Mouse (Mus musculus): Measurements from ENCODE around the gene Haus8. TPM values are rescaled to one million over a fixed set of nuclear protein-coding genes. Genes with fewer than 3 reads are reported as not detected.
"Not testable (repeated sequence)": the region's sequence is repeated elsewhere in the genome, so short reads cannot be mapped to it uniquely, and the experiment has no call there.

Haus8 gene
- polyA plus RNA-seq, 1 experiment = 77.6 TPM

DNA sequence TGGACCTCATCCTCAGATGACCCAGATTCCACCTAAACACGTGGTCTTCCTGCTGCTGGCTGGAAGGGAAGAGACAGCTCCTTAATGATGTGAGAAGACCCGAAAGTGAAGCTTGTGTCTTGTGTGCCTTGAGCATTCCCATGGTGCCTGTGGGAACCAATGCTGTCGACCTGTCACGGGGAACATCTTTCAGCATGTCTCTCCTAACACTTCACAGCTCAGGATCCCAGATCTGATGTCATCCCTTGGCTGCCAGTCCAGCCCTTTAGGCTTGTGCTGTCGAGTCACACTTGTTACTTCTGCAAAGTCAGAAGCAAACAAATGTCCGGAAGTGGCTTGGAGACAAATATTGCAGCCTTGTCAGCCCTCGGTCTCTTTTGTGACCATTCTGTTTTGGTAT lies 16.4 kb upstream of the Haus8 start:
- TF ChIP-seq POLR2A (IDR thresholded peaks at IDR 0.05; ENCODE audit: borderline replicate concordance, low read depth, low read length) (no peak), CTCF (IDR thresholded peaks at IDR 0.05; ENCODE audit: low read depth, low read length) (no peak)
- Histone ChIP-seq H3K4me3 (ENCODE audit: insufficient read depth, low read length) (no peak overlapping the region), H3K4me1 (ENCODE audit: control insufficient read depth, insufficient read depth, low read length) (peaks cover 79% of the 10 kb centered on the region), H3K27ac (ENCODE audit: insufficient read depth, low read depth, low read length) (peak overlapping the region; percentile 93)

DNA sequence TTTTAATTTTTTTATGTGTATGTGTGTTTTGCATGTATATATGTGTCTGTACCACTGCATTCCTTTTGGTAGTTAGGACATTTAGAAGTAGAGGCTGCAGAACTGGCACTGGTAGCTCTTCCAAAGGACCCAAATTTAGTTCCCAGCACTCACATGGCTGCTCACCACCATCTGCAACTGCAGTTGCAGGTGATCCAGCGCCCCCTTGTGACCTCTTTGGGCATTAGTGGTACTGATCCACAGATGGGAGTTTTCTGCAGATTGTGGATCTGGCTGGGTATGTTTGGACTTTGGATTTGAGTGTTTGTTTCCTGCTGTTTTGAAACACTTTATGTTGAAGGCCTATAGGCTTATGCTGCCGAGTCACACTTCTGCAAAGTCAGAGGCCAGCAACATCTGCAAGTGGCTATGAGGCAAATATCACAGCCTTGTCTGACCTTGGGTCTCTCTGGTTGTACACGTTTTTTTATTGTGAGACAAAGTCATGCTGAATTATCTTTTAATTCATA lies 15.8 kb upstream of the Haus8 start:
- H3K27ac ChIP-seq (ENCODE audit: insufficient read depth, low read depth, low read length) = peak overlapping the region; percentile 93
- no peak overlapping the region for H3K4me3 ChIP-seq (ENCODE audit: insufficient read depth, low read length)
- TF ChIP-seq POLR2A (IDR thresholded peaks at IDR 0.05; ENCODE audit: borderline replicate concordance, low read depth, low read length) (no peak), CTCF (IDR thresholded peaks at IDR 0.05; ENCODE audit: low read depth, low read length) (peak; percentile 38; the same call in 1 of the 2 replicates)
- H3K4me1 ChIP-seq (ENCODE audit: control insufficient read depth, insufficient read depth, low read length) = peaks cover 80% of the 10 kb centered on the region

DNA sequence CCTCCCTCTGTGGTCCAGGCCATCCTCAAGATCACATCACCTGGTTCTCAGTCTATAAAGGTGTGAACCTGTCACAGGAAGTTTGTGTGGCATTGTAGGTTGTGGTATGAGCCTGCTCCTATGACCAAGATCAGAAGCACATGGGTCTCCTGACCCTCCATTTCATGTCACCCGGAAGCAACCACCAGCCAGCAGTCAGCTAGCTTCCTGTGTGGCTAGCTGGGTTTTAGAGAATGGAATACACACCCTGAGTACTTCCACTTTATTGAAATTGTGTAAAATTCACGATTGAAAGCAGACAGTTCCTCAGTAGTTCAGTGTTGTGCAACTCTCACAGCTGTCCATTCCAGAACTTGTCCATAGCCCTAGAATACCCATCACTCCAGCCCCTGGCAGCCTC lies 13.5 kb upstream of the Haus8 start:
- not testable (repeated sequence) for H3K4me3 ChIP-seq (ENCODE audit: insufficient read depth, low read length)
- H3K4me1 ChIP-seq (ENCODE audit: control insufficient read depth, insufficient read depth, low read length) = peaks cover 90% of the 10 kb centered on the region
- peak overlapping the region; percentile 94 for H3K27ac ChIP-seq (ENCODE audit: insufficient read depth, low read depth, low read length)

DNA sequence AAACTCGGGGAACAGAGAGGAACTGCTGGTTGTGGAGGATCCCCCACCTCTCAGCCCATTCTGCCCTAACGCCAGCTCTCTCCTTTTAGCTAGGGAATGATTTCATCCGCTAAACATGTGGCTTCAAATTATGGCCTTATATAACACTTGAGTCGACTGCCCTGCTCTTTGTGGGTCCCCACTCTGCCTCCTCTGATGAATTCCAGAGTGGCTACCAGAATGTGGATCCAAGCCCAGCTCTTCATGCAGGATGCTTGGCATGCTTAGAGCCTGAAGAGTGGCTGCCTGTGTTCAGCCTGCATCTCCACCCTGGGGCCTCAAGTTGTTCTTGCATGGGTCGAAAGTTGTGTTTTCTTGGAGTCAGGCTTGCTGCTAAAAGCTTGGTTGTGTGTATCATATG lies 9.9 kb upstream of the Haus8 start:
- peaks cover 76% of the 10 kb centered on the region for H3K4me1 ChIP-seq (ENCODE audit: control insufficient read depth, insufficient read depth, low read length)
- no peak overlapping the region for H3K27ac ChIP-seq (ENCODE audit: insufficient read depth, low read depth, low read length)
- TF ChIP-seq CTCF (IDR thresholded peaks at IDR 0.05; ENCODE audit: low read depth, low read length) = no peak
- TF ChIP-seq POLR2A (IDR thresholded peaks at IDR 0.05; ENCODE audit: borderline replicate concordance, low read depth, low read length) = no peak
- H3K4me3 ChIP-seq (ENCODE audit: insufficient read depth, low read length) = no peak overlapping the region

DNA sequence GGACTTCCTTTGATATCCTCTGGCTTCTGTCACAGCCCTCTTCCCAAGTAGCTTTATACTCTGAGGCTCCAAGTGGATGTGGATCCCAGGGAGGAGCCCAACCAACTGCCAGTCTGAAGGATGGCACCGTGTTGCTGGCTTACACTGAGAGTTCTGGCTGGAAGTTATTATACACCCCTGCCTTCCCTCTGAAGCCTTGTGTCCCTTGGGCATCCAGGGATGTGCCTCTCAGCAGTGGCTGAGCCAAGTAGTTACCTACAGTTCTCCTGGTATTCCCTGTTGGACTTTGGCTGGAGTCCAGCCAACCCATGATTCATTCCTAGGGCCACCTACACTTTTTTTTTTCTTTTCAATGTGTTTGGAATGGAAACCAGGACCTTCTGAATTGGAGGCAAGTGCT lies 9.0 kb upstream of the Haus8 start:
- H3K27ac ChIP-seq (ENCODE audit: insufficient read depth, low read depth, low read length) = not testable (repeated sequence)

DNA sequence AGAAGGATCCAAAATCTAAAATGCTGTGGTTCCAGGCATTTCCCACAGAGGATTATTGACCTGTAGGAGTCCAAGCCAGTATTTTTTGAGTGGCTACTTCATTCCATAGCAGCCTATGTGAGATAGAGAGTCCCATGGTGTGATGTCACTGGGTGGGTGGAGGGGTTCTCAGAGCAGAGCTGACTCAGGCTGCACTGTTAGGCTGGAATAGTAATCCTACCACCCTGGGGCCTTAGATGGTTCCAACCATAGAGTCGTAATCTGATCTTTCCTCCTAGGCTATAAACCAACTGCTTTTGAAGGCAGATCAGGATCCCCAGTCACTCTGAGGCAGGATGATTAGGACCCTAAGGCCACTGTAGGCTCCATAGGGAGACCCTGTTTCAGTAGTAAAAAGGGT lies 6.7 kb upstream of the Haus8 start:
- H3K27ac ChIP-seq (ENCODE audit: insufficient read depth, low read depth, low read length); H3K4me3 ChIP-seq (ENCODE audit: insufficient read depth, low read length): not testable (repeated sequence)
- peaks cover 69% of the 10 kb centered on the region for H3K4me1 ChIP-seq (ENCODE audit: control insufficient read depth, insufficient read depth, low read length)

More for the DNA sequence above, 9.0 kb upstream of the Haus8 start:
- H3K4me1 ChIP-seq (ENCODE audit: control insufficient read depth, insufficient read depth, low read length) = peaks cover 67% of the 10 kb centered on the region
- not testable (repeated sequence) for H3K4me3 ChIP-seq (ENCODE audit: insufficient read depth, low read length)

DNA sequence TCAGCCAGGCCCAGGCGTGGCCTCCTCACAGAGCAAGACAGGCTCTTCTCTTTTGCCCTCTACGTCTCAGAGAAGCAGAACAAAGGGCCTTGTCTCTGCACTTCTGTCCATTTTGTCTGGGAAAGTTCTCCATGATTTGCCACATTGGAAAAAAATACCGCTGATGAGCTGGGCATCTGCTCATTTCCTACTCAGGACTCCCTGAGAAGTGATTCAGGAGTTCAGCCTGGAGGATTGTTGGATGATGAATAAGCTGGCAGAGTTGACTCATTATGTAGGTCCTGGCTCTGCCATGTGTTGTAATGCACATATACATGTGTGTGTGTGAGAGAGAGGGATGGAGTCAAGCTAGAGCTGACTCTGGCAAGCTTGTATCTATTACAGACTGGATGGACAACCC lies 3.4 kb upstream of the Haus8 start:
- peaks cover 46% of the 10 kb centered on the region for H3K4me1 ChIP-seq (ENCODE audit: control insufficient read depth, insufficient read depth, low read length)

DNA sequence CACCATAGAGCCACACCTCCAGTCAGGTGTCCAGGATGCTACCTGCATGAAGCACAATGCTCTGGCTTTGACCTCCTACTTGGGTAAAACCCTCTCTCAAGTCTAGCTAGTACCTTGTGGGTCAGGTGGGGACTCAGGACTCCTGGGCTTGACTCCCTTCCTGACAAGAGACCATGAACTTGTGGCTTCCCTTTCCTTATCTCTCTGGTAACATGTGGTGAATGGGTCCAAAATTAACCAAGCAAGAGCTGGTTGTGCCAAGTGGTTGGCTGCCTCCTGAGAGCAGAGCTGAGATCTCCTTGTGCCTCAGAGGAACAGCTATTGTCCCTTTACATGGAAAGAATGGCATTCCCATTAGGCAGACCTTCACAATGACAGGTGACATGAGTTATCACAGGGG lies 1.7 kb upstream of the Haus8 start:
- no peak for TF ChIP-seq CTCF (IDR thresholded peaks at IDR 0.05; ENCODE audit: low read depth, low read length)
- TF ChIP-seq POLR2A (IDR thresholded peaks at IDR 0.05; ENCODE audit: borderline replicate concordance, low read depth, low read length) = no peak
- H3K27ac ChIP-seq (ENCODE audit: insufficient read depth, low read depth, low read length) = no peak overlapping the region
- H3K4me3 ChIP-seq (ENCODE audit: insufficient read depth, low read length) = peak overlapping the region; percentile 79; the same call in 1 of the 2 replicates
- H3K4me1 ChIP-seq (ENCODE audit: control insufficient read depth, insufficient read depth, low read length) = peaks cover 42% of the 10 kb centered on the region

More for the DNA sequence above, 3.4 kb upstream of the Haus8 start:
- Histone ChIP-seq H3K27ac (ENCODE audit: insufficient read depth, low read depth, low read length) (no peak overlapping the region), H3K4me3 (ENCODE audit: insufficient read depth, low read length) (no peak overlapping the region)
- TF ChIP-seq CTCF (IDR thresholded peaks at IDR 0.05; ENCODE audit: low read depth, low read length) = no peak
- no peak for TF ChIP-seq POLR2A (IDR thresholded peaks at IDR 0.05; ENCODE audit: borderline replicate concordance, low read depth, low read length)

DNA sequence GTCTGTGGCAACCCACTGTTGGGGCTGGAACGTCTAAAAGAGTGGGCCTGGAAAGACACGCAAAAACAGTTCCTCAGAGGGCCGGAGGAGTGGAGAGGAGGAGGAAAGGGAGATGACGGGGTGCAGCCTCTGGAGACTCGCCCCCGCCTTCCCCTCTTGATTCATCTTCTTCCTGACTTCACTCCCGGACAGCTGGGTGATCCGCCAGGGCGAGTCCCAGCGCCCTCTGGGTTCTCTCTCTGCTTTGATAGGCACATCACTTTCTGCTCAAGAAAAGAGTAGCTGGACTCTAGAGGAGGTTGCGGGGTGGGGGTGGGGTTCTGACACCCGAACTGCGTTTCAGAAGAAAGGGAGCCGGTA lies 397 bp upstream of the Haus8 start:
- H3K4me3 ChIP-seq (ENCODE audit: insufficient read depth, low read length) = peak overlapping the region; percentile 79
- H3K4me1 ChIP-seq (ENCODE audit: control insufficient read depth, insufficient read depth, low read length) = peaks cover 41% of the 10 kb centered on the region
- H3K27ac ChIP-seq (ENCODE audit: insufficient read depth, low read depth, low read length) = peak overlapping the region; percentile 76
- TF ChIP-seq POLR2A (IDR thresholded peaks at IDR 0.05; ENCODE audit: borderline replicate concordance, low read depth, low read length) = no peak
- TF ChIP-seq CTCF (IDR thresholded peaks at IDR 0.05; ENCODE audit: low read depth, low read length) = no peak

DNA sequence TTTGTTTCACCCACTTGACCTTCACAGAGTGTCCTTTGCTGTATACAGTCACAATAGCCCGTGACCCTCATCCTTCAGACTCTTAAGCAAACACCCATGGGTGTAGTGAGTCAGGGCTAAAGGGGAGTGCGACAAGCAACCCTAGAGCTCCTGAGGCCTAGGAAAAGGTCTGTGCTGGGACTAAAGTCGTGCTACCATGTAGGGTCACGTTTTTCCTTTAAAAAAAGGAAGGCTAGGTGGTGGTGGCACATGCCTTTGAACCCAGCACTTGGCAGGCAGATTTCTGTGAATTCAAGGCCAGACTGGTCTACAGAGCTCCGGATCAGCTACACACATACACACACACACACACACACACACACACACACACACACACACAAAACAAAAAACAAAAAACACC lies 1.1 kb downstream of the Haus8 start:
- peak overlapping the region; percentile 57 for H3K27ac ChIP-seq (ENCODE audit: insufficient read depth, low read depth, low read length)
- H3K4me1 ChIP-seq (ENCODE audit: control insufficient read depth, insufficient read depth, low read length) = peaks cover 37% of the 10 kb centered on the region

DNA sequence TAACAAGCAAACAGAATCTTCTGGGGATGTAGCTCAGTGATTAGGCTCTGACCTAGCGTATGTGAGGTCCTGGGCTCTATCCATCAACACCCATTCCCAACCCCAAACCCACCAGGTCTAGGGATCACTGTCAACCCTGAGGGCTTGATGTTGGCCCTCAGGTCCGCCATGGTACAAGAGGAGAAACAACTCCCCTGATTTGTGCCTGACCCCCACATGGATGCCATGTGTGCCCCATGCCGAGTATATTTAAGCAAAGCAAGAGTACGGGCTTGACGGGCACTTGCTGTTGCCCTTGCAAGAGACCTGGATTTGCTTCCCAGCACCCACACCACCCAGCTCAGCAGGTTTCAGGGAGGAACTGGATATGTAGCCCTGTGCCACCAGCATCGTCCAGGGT lies 4.4 kb downstream of the Haus8 start:
- H3K27ac ChIP-seq (ENCODE audit: insufficient read depth, low read depth, low read length); H3K4me3 ChIP-seq (ENCODE audit: insufficient read depth, low read length); H3K4me1 ChIP-seq (ENCODE audit: control insufficient read depth, insufficient read depth, low read length): not testable (repeated sequence)

More for the DNA sequence above, 1.1 kb downstream of the Haus8 start:
- H3K4me3 ChIP-seq (ENCODE audit: insufficient read depth, low read length) = peak overlapping the region; percentile 82
- TF ChIP-seq POLR2A (IDR thresholded peaks at IDR 0.05; ENCODE audit: borderline replicate concordance, low read depth, low read length) = no peak
- no peak for TF ChIP-seq CTCF (IDR thresholded peaks at IDR 0.05; ENCODE audit: low read depth, low read length)

Data from bone marrow macrophage, adult 2 months (primary cell).